Mouse (Mus musculus): ENCODE data around the gene Rtn4.
"Not testable (repeated sequence)": the region's sequence is repeated elsewhere in the genome, so short reads cannot be mapped to it uniquely, and the experiment has no call there.

Rtn4 gene

GRCm38 (mm10) chr11:29714114-29714513, 21.4 kb downstream of the Rtn4 start:
- DNase-seq (ENCODE audit: low spot score): no peak

GRCm38 (mm10) chr11:29714789-29715188, 22.0 kb downstream of the Rtn4 start:
- no peak for DNase-seq (ENCODE audit: low spot score)

- DNase-seq (ENCODE audit: low spot score): no peak
Observed at GRCm38 (mm10) chr11:29715499-29715898, 22.8 kb downstream of the Rtn4 start.

- DNase-seq (ENCODE audit: low spot score): no peak
Observed at GRCm38 (mm10) chr11:29718541-29718940, 25.8 kb downstream of the Rtn4 start.

GRCm38 (mm10) chr11:29719597-29719996, 26.9 kb downstream of the Rtn4 start:
- no peak for DNase-seq (ENCODE audit: low spot score)

- DNase-seq (ENCODE audit: low spot score): no peak
Observed at GRCm38 (mm10) chr11:29724213-29724612, 31.5 kb downstream of the Rtn4 start.

- no peak for DNase-seq (ENCODE audit: low spot score)
Observed at GRCm38 (mm10) chr11:29725167-29725566, 32.4 kb downstream of the Rtn4 start.

- no peak for DNase-seq (ENCODE audit: low spot score)
Observed at GRCm38 (mm10) chr11:29725610-29726009, 32.9 kb downstream of the Rtn4 start.

- no peak for DNase-seq (ENCODE audit: low spot score)
Observed at GRCm38 (mm10) chr11:29727901-29728300, 35.2 kb downstream of the Rtn4 start.

- DNase-seq (ENCODE audit: low spot score): no peak
Observed at GRCm38 (mm10) chr11:29739752-29740151, 47.0 kb downstream of the Rtn4 start.

GRCm38 (mm10) chr11:29744760-29745430, 52.1 kb downstream of the Rtn4 start:
- no peak for DNase-seq (ENCODE audit: low spot score)

GRCm38 (mm10) chr11:29745513-29745912, 52.8 kb downstream of the Rtn4 start:
- no peak for DNase-seq (ENCODE audit: low spot score)

- no peak for DNase-seq (ENCODE audit: low spot score)
Observed at GRCm38 (mm10) chr11:29746203-29746602, 53.5 kb downstream of the Rtn4 start.

- DNase-seq (ENCODE audit: low spot score): no peak
Observed at GRCm38 (mm10) chr11:29747365-29747764, 54.6 kb downstream of the Rtn4 start.

- no peak for DNase-seq (ENCODE audit: low spot score)
Observed at GRCm38 (mm10) chr11:29747881-29748280, 55.1 kb downstream of the Rtn4 start.

GRCm38 (mm10) chr11:29748750-29749467, 56.2 kb downstream of the Rtn4 start:
- DNase-seq (ENCODE audit: low spot score): no peak

- no peak for DNase-seq (ENCODE audit: low spot score)
Observed at GRCm38 (mm10) chr11:29749468-29749829, 56.7 kb downstream of the Rtn4 start.

GRCm38 (mm10) chr11:29751013-29751412, 58.3 kb downstream of the Rtn4 start:
- no peak for DNase-seq (ENCODE audit: low spot score)

GRCm38 (mm10) chr11:29751648-29752611, 59.2 kb downstream of the Rtn4 start:
- no peak for DNase-seq (ENCODE audit: low spot score)

GRCm38 (mm10) chr11:29756007-29756406, 63.3 kb downstream of the Rtn4 start:
- DNase-seq (ENCODE audit: low spot score): not testable (repeated sequence)

GRCm38 (mm10) chr11:29758617-29759016, 65.9 kb downstream of the Rtn4 start:
- no peak for DNase-seq (ENCODE audit: low spot score)

GRCm38 (mm10) chr11:29761387-29761786, 68.6 kb downstream of the Rtn4 start:
- DNase-seq (ENCODE audit: low spot score): no peak

GRCm38 (mm10) chr11:29762768-29763167, 70.0 kb downstream of the Rtn4 start:
- no peak for DNase-seq (ENCODE audit: low spot score)

All from ovary, postnatal 14 days (tissue).